Mouse (Mus musculus) CH12.LX (cell line): ENCODE results near the gene Prmt8. TPM values are rescaled to one million over a fixed set of nuclear protein-coding genes. Genes with fewer than 3 reads are reported as not detected.

Source experiments
- DNase-seq: peaks from one replicate; pipeline ENCODE4 v3.0.0-alpha.2; 2013; ENCODE audit errors: extremely low read depth
- H3K27ac ChIP-seq: 2 replicates; pipeline ENCODE4 v1.5.1; 2012; ENCODE audit warnings: low read depth, mild to moderate bottlenecking, control low read depth, moderate library complexity; ENCODE audit not compliant: insufficient read depth
- H3K27me3 ChIP-seq: replicated peaks from 2 replicates; pipeline ENCODE3; 2012; ENCODE audit warnings: inconsistent platforms
- H3K36me3 ChIP-seq, 2 experiments: replicated peaks in 1 of 2; 2 replicates each; pipeline versions ENCODE3 to v1.6.1; 2012; ENCODE audit warnings: inconsistent platforms in 1 of 2, low read length in 1 of 2, mild to moderate bottlenecking in 1 of 2, mixed read lengths in 1 of 2, moderate library complexity in 1 of 2; ENCODE audit not compliant: control insufficient read depth in 1 of 2, insufficient read depth in 1 of 2
- H3K4me1 ChIP-seq, 2 experiments: 2 replicates each; pipeline ENCODE4 v1.6.1; 2012; ENCODE audit warnings: inconsistent platforms in 1 of 2, moderate library complexity in 1 of 2; ENCODE audit not compliant: insufficient read depth in 2 of 2, control insufficient read depth in 1 of 2
- H3K4me2 ChIP-seq: 2 replicates; pipeline ENCODE4 v1.6.1; 2012; ENCODE audit warnings: low read depth, mild to moderate bottlenecking, control low read depth; ENCODE audit not compliant: poor library complexity, insufficient read depth, severe bottlenecking
- H3K4me3 ChIP-seq, 3 experiments: fragments of 150-350 bp in 1 of 3; sonication (generic) in 1 of 3; replicated peaks in 1 of 3; 2 replicates each; pipeline versions ENCODE3 to v1.5.1; 2011 to 2012; ENCODE audit warnings: low read depth in 2 of 3, low read length in 2 of 3, mild to moderate bottlenecking in 2 of 3, moderate library complexity in 2 of 3, control low read depth in 1 of 3, improper control_type of control experiment in 1 of 3, inconsistent platforms in 1 of 3, mixed read lengths in 1 of 3; ENCODE audit not compliant: poor library complexity in 1 of 3
- H3K79me2 ChIP-seq: replicated peaks from 2 replicates; pipeline ENCODE4 v1.6.1; 2012; ENCODE audit warnings: mild to moderate bottlenecking, moderate library complexity; ENCODE audit not compliant: control insufficient read depth, poor library complexity, insufficient read depth, severe bottlenecking; ENCODE audit errors: extremely low read depth
- H3K9ac ChIP-seq: 2 replicates; pipeline ENCODE4 v1.6.1; 2012; ENCODE audit warnings: low read depth, mild to moderate bottlenecking, control low read depth, moderate library complexity; ENCODE audit not compliant: insufficient read depth
- H3K9me3 ChIP-seq: replicated peaks from 2 replicates; pipeline ENCODE3; 2012; ENCODE audit warnings: low read length, inconsistent platforms, mixed read lengths
- BHLHE40 ChIP-seq: IDR thresholded peaks from 2 replicates; pipeline ENCODE4 v1.6.1; 2011; ENCODE audit warnings: mild to moderate bottlenecking, low read depth, low read length, improper control_type of control experiment
- CHD1 ChIP-seq: IDR thresholded peaks from 2 replicates; pipeline ENCODE4 v1.6.1; 2012; ENCODE audit warnings: low read depth, low read length, improper control_type of control experiment, inconsistent platforms
- CTCF ChIP-seq, 2 experiments: IDR thresholded peaks in 1 of 2; conservative IDR thresholded peaks in 1 of 2; 2 replicates each; pipeline ENCODE4 v1.5.1; 2011 to 2012; ENCODE audit warnings: low read depth in 2 of 2, low read length in 2 of 2, improper control_type of control experiment in 1 of 2, inconsistent platforms in 1 of 2, mild to moderate bottlenecking in 1 of 2, moderate library complexity in 1 of 2
- ELF1 ChIP-seq: IDR thresholded peaks from 2 replicates; pipeline ENCODE4 v1.6.1; 2014; ENCODE audit warnings: low read depth, mild to moderate bottlenecking, inconsistent platforms, low read length, improper control_type of control experiment
- EP300 ChIP-seq: IDR thresholded peaks from 2 replicates; pipeline ENCODE4 v1.6.1; 2011; ENCODE audit warnings: low read length, improper control_type of control experiment
- ETS1 ChIP-seq: conservative IDR thresholded peaks from 2 replicates; pipeline ENCODE4 v1.6.1; 2012; ENCODE audit warnings: low read depth, mild to moderate bottlenecking, inconsistent platforms, low read length, improper control_type of control experiment, moderate library complexity
- GABPA ChIP-seq: IDR thresholded peaks from 2 replicates; pipeline ENCODE4 v1.6.1; 2012; ENCODE audit warnings: low read depth, low read length, improper control_type of control experiment, inconsistent platforms; ENCODE audit not compliant: insufficient replicate concordance
- JUND ChIP-seq: conservative IDR thresholded peaks from 2 replicates; pipeline ENCODE4 v1.6.1; 2011; ENCODE audit warnings: low read depth, low read length, improper control_type of control experiment
- KAT2A ChIP-seq: IDR thresholded peaks from 2 replicates; pipeline ENCODE4 v1.6.1; 2012; ENCODE audit warnings: low read length, improper control_type of control experiment, inconsistent platforms; ENCODE audit not compliant: insufficient replicate concordance
- MAFK ChIP-seq: IDR thresholded peaks from 2 replicates; pipeline ENCODE4 v1.6.1; 2011; ENCODE audit warnings: low read length, improper control_type of control experiment; ENCODE audit not compliant: insufficient replicate concordance
- MAX ChIP-seq: IDR thresholded peaks from 2 replicates; pipeline ENCODE4 v1.6.1; 2011; ENCODE audit warnings: low read length, improper control_type of control experiment
- MEF2A ChIP-seq: IDR thresholded peaks from 2 replicates; pipeline ENCODE4 v1.6.1; 2014; ENCODE audit warnings: low read depth, mild to moderate bottlenecking, inconsistent platforms, low read length, improper control_type of control experiment, borderline replicate concordance
- MXI1 ChIP-seq: IDR thresholded peaks from 2 replicates; pipeline ENCODE4 v1.6.1; 2011; ENCODE audit warnings: mild to moderate bottlenecking, low read depth, low read length, improper control_type of control experiment
- MYC ChIP-seq: IDR thresholded peaks from 2 replicates; pipeline ENCODE4 v1.6.1; 2011; ENCODE audit warnings: low read depth, mild to moderate bottlenecking, improper control_type of control experiment, low read length
- PAX5 ChIP-seq: IDR thresholded peaks from 2 replicates; pipeline ENCODE4 v1.6.1; 2012; ENCODE audit warnings: low read length, inconsistent platforms, mixed read lengths
- POLR2AphosphoS2 ChIP-seq: IDR thresholded peaks from 2 replicates; pipeline ENCODE4 v1.6.1; 2011; ENCODE audit warnings: low read depth, low read length, improper control_type of control experiment
- RAD21 ChIP-seq: IDR thresholded peaks from 2 replicates; pipeline ENCODE4 v1.6.1; 2011; ENCODE audit warnings: low read depth, mild to moderate bottlenecking, low read length, improper control_type of control experiment, moderate library complexity
- SIN3A ChIP-seq: IDR thresholded peaks from 2 replicates; pipeline ENCODE4 v1.6.1; 2012; ENCODE audit warnings: low read length, improper control_type of control experiment, inconsistent platforms
- TCF12 ChIP-seq: IDR thresholded peaks from 2 replicates; pipeline ENCODE4 v1.6.1; 2014; ENCODE audit warnings: low read depth, mild to moderate bottlenecking, inconsistent platforms, low read length, improper control_type of control experiment
- UBTF ChIP-seq: IDR thresholded peaks from 2 replicates; pipeline ENCODE4 v1.6.1; 2012; ENCODE audit warnings: low read depth, mild to moderate bottlenecking, inconsistent platforms, low read length, improper control_type of control experiment, moderate library complexity
- USF2 ChIP-seq: conservative IDR thresholded peaks from 2 replicates; pipeline ENCODE4 v1.6.1; 2011; ENCODE audit warnings: low read depth, low read length, improper control_type of control experiment
- ZKSCAN1 ChIP-seq: IDR thresholded peaks from 2 replicates; pipeline ENCODE4 v1.6.1; 2012; ENCODE audit warnings: low read depth, inconsistent platforms, low read length, improper control_type of control experiment, borderline replicate concordance
- ZMIZ1 ChIP-seq: IDR thresholded peaks from 2 replicates; pipeline ENCODE4 v1.6.1; 2012; ENCODE audit warnings: low read depth, mild to moderate bottlenecking, inconsistent platforms, low read length, improper control_type of control experiment
- dilution Hi-C: fragments of 300-500 bp; cut with MboI; formaldehyde crosslinking; loops from 2 replicates; pipeline ENCODE4 v1.14.3; 2020; ENCODE audit warnings: low sequenced_read_pairs; ENCODE audit not compliant: extremely low pct_unique_long_range_greater_than_20kb, extremely low pct_ligation_motif_present
- in situ Hi-C: fragments of 300-500 bp; cut with MboI; formaldehyde crosslinking; loops from 3 replicates; pipeline ENCODE4 v1.14.3; 2019; ENCODE audit warnings: low sequenced_read_pairs, low pct_ligation_motif_present, low pct_unique_long_range_greater_than_20kb, mixed read lengths
- polyA plus RNA-seq: library from polyadenylated mRNA; unstranded; fragments of >175 nt; gene quantifications from 2 replicates; pipeline ENCODE4 v1.2.1, GENCODE M21; 2012; ENCODE audit warnings: low read depth; ENCODE audit not compliant: insufficient read length
- total RNA-seq, 2 experiments: library from RNA; depleted of rRNA; stranded (reverse); fragments of 300-350 nt in 1 of 2; fragments of >200 nt in 1 of 2; gene quantifications; 2 replicates each; pipeline ENCODE4 v1.2.3; 2012 to 2014

Gene Prmt8
- total and polyA plus RNA-seq, 3 experiments = not detected

- no peak for DNase-seq
- Histone ChIP-seq H3K4me1 (peaks cover 0 to 7% of the 10 kb centered on the region in 2 experiments; a peak in 2 of 4 replicates), H3K27me3 (peaks cover 75% of the 10 kb centered on the region), H3K27ac (no peak overlapping the region), H3K9me3 (no peaks in the 10 kb centered on the region), H3K4me3 (no peak overlapping the region), H3K36me3 (no peaks in the 10 kb centered on the region), H3K4me2 (no peak overlapping the region), H3K9ac (no peak overlapping the region), H3K79me2 (no peaks in the 10 kb centered on the region)
- in situ Hi-C loops = no loop called here
- dilution Hi-C loops = no loop called here
- TF ChIP-seq MAFK (no peak), ZKSCAN1 (no peak), JUND (no peak), PAX5 (no peak), POLR2AphosphoS2 (no peak), ETS1 (no peak), MAX (no peak), BHLHE40 (no peak), RAD21 (no peak), MYC (no peak), TCF12 (no peak), SIN3A (no peak), UBTF (no peak)
Measured at GRCm38 (mm10) chr6:127687181-127687860, 82.0 kb downstream of the Prmt8 start.

- dilution Hi-C loops = no loop called here
- Histone ChIP-seq H3K36me3 (no peaks in the 10 kb centered on the region), H3K9me3 (no peaks in the 10 kb centered on the region), H3K4me3 (no peak overlapping the region), H3K4me2 (no peak overlapping the region), H3K79me2 (no peaks in the 10 kb centered on the region), H3K4me1 (peaks cover 0 to 13% of the 10 kb centered on the region in 2 experiments; a peak in 2 of 4 replicates), H3K9ac (no peak overlapping the region), H3K27me3 (peaks cover 59% of the 10 kb centered on the region), H3K27ac (no peak overlapping the region)
- TF ChIP-seq MXI1 (no peak), ZMIZ1 (no peak), TCF12 (no peak), EP300 (no peak), CTCF (conservative IDR thresholded peaks at IDR 0.05 in 1 of 2, IDR thresholded peaks at IDR 0.05 in 1 of 2; ENCODE audit: low read depth in 2 of 2, low read length in 2 of 2) (no peak), CHD1 (no peak), BHLHE40 (no peak), GABPA (no peak), KAT2A (no peak), MEF2A (no peak), MYC (no peak), JUND (no peak), ZKSCAN1 (no peak), UBTF (no peak), USF2 (no peak), RAD21 (no peak), ELF1 (no peak)
- in situ Hi-C loops = no loop called here
- DNase-seq = no peak
Measured at GRCm38 (mm10) chr6:127684981-127685380, 84.3 kb downstream of the Prmt8 start.
